Mouse (Mus musculus) left cerebral cortex, adult 9 months (tissue): Measurements from ENCODE around the gene Grb2.
A peak's percentile ranks its signal among the peaks of the same experiment; 100 is the strongest.

Source experiments
- DNase-seq, 2 experiments: peaks; one replicate each; pipeline ENCODE4 v3.0.0; 2022; ENCODE audit warnings: low spot score in 2 of 2

Gene Grb2

GRCm38 (mm10) chr11:115686369-115686768 is 22.0 kb downstream of the Grb2 start:
- DNase-seq, result no peak

DNA sequence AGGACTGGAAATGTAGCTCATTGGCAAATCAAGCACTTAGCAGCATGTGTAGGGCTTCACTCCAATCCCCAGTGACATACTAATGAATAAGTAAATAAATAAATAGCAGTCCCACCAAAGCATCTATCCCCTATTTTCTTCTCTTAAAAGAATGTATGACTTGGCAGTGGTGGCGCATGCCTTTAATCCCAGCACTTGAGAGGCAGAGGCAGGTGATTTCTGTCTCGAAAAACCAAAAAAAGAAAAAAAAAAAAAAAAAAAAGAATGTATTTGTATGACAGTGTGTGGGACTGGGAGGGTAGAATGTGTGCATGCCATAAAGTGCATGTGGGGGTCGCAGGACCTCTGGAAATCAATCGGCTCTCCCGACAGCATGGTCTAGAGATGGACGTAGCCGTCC is 22.4 kb downstream of the Grb2 start:
- no peak for DNase-seq

DNA sequence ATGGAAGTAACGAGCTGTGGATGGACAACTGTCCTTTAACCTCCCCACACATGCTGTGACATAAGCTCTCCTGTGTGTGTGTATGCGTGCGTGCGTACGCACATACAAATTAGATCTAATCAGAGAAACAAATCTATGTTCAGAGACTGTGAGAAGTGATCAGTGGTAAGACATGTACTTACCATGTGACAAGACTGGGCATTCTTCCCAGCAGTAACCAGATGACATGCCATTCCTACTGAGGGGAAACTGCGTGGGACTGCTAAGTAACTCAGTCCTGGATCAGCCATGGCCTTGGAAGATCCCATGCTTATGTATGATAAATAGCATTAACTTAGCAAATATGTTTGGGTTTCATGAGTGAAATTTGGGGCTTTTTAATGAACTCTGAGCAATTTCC is 23.5 kb downstream of the Grb2 start:
- no peak for DNase-seq

DNA sequence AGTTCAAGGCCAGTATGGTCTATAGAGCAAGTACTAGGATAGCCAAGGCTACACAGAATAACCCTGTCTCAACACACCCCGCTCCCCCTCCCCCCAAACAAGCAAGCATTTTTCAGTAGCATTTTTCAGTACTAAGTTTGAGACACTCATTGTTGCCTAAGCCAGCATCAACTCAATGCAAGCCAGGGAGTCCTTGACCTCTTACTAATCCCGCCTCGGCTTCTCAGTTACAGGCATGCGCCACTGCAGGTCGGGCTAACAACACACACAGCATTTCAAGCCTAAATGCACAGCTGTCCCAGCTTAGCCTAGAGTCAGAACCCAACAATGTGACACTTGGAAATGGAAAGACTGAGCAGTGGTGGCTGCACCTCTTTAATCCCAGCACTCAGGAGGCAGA is 25.1 kb downstream of the Grb2 start:
- no peak for DNase-seq

GRCm38 (mm10) chr11:115682411-115682810 is 26.0 kb downstream of the Grb2 start:
- DNase-seq, result no peak

GRCm38 (mm10) chr11:115679554-115680238 is 28.7 kb downstream of the Grb2 start:
- DNase-seq, result no peak

DNA sequence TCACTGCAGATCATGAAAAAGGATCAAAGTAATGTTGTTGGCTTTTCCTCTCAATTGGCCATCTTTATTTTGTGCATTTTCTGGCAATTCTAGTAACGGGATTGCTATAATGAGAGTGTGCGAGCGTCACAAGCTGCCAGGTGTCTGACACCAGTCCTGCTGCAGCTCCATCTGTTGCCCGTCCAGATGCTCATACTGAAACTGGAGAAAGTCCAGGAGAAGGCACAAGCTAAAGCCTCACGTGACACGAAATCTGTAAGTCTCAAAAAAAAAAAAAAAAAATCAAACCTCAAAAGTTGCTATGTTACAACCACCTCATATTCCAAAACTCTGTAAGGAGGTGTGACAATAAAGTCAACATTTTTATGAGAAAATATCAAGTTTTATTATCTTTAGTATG is 29.5 kb downstream of the Grb2 start:
- peak in 1 of 2 experiments; percentile 48 for DNase-seq

GRCm38 (mm10) chr11:115677511-115677910 is 30.9 kb downstream of the Grb2 start:
- DNase-seq, result no peak

- no peak for DNase-seq
Observed at GRCm38 (mm10) chr11:115676738-115677137, 31.7 kb downstream of the Grb2 start.

DNA sequence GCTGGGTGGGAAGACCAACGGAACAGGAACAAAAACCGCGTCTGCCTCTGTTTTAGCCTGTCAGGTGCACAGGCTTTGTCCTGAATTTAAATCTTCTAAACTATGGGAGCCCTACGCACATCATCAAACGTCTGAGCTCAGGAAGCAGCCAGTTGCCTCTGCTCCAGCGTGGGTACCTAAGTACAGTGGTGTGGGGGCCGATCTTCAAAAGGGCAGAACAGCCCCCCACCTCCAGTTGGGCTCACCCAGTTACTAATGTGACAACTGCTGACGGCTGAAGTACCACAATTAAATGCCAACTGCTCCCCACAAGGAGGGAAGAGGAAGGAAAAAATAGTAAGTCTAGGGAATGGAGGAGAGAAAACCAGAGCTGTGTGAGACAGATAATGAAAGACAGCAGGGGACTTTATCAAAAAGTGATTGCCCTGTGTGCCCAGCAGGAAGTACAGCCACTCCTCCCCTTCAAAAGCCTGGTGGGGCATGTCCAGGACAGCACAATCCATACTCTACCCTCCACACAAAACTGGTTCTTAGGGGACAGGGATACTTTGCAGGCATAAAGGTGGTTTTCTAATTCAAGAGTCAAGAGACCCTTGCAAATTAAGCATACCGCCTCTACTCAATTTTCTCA is 34.0 kb downstream of the Grb2 start:
- DNase-seq, result peak; percentile 51 to 66

- DNase-seq, result peak; percentile 51 to 78
Observed at GRCm38 (mm10) chr11:115673471-115674234, 34.7 kb downstream of the Grb2 start.

DNA sequence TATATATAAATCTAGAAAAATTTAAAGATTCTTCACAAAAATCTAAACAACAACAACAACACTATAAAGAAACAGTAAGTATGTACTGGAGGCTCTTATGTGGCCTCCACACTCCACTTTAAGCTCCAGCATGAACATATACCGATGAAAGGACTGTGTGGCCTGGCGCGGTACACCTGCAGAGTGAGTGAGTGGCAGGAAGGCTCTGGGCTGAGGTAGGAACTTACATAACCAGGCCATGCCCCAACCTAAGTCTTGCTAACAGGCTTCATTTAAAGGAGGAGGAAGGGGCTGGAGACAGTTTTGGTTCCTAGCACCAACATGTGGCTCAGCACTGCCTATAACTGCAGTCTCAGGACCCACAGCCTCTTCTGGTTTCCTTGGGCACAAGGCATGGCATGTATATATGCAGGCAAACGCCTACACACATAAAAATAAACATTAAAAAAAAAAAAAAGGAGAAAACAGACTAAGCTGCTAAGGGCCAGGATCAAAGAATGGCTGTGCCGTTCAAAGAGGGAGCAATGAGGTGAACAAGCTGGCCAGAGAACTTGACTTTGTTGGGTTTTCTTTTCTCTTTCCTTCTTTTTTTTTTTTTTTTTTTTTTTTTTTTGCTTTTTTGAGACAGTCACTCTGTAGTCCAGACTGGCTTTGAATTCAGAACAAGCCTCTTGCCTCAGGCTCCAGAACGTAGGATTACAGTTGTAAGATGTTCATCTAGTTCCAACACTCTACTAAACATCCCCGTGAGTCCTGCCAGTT is 36.0 kb downstream of the Grb2 start:
- no peak for DNase-seq

DNA sequence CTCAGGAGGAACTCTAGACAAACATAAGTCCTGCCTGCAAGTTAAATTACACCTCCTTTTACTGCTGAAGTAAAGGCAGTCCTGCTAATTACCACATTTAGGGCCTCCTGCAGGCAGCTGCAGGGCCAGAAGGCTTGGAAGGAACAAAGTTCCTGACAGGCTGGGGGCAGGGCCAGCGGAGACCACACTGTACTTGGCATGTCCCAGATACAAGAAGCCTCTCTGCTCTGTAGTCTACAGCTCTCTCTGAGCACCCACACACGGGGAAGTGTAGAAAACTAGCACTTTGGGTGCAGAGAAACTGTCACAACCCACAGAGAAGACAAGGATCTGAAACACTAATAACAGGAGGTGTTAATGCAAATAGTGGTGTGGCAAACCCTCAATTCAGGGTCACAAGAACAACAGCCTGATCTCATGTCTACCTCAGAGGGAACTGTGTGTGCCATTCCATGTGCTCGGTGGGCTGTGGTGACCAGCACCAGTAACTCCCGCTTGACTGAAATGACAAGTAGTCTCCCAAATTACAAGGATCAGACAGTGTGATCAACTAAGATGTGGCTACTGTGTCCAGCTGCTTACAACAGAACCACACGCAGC is 37.8 kb downstream of the Grb2 start:
- DNase-seq, result peak; percentile 50 to 81

DNA sequence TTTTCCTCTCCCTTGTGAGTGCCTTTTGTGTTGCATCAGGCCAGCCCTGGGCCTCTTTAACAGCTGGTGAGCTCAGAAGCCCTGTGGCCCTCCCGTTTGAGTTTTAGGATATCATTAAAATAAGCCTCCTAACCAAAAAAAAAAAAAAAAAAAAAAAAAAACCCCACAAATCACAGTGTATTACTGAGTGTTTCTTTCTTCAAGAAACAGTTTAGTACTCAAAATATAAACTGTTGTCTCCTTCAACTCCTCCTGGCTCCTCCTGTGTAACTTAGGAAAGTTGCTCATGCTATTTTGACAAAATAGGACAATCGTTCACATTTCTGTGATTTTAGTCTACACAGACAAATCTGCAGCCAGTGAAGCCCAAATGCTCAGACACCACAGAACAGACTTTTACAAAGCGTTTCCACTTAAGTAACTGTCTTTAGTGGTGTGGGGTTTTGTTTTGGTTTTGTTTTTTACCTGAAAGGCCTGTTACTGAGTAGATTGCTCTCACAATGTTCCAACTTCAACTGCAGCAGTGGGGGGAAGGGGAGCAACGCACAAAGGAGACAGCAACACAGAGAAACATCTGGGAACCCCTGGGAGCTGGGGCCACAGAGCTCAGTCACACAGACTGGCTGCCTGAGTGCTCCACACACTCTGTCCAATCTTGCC is 44.6 kb downstream of the Grb2 start:
- DNase-seq, result no peak

DNA sequence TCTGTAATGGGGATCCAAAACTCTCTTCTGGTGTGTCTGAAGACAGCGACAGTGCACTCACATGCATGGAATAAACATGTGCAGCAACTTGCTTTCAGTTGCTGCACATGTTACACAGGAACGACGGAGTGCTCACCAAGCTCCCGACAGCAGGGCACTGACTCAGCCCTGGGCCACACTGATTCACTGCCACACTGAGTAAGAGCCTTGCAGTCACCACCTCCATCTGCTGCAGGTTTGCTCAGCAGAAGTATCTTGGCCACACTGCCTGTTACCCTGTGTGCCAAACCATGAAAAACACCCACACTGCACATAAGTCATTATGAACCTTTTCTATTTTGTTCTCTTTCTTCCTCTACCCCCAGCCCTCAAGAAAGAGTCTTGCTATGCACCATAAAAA is 48.0 kb downstream of the Grb2 start:
- peak in 1 of 2 experiments; percentile 62 for DNase-seq

DNA sequence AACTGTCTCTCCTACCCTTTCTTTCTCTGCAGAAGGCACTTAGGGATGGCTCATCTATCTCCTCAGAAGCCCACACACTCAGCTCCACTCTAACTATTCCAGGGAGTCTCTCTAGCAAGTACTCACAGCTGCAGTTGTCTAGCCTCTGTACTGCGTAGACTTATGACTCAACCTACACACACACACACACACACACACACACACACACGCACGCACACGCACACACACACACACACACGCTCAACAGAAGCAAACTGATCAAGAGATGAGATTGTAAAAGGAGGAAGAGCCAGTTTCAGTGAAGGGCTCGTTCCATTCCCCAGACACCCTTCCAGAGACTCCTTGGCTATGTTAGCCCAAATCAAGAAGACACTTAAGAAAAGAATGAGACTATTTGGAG is 49.9 kb downstream of the Grb2 start:
- peak; percentile 38 to 53 for DNase-seq

DNA sequence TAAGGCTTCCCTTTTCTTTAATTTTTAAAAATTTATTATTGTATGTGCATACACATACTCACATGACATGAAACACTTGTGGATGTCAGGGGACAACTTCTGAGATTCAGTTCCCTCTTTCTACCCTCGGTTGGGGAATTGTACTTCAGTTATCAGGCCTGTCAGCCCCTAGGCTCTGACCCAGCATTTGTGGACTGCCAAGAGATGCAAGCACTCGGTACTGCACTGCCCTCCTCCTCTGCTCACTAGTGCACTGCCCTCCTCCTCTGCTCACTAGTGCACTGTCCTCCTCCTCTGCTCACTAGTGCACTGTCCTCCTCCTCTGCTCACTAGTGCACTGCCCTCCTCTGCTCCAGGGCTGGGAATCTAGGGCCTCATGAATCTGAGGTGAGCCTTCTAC is 54.3 kb downstream of the Grb2 start:
- no peak for DNase-seq

DNA sequence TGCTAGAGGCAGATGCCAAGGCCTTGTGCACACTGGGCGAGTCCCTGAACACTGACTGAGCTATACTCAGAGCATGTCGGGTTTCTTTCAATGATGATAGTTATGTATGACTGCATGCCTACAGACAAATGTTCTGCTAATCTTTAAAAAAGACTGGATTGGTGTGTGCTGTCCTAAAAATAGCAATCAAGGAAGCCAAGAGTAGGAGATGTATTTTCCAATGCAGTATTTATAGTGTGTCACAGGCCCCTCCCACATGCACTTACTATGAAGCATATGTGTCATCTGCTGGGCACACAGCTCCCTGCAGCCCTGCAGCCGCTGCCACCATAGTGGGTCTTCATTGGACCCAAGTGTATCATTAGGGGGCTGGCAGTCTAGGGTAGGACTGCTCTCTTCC is 55.2 kb downstream of the Grb2 start:
- DNase-seq, result peak in 1 of 2 experiments; percentile 53

DNA sequence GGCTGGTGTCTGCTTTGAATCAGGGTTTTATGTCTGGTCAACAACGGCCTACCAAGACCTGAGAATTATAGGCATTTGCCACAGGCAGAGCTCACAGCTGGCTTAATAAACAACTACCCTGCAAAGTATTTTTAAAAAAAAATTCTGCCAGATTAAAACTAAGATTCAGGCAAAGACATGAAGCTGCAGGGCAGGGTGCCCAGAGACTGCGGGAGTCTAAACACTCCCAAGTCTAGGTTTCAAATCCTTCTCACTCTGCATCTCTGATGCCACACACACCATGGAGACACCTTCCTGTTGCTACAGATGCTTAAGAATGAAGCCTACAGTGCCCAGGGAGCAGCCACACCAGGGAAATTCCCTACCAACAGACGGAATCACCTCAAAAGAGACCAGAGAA is 56.7 kb downstream of the Grb2 start:
- DNase-seq, result no peak

GRCm38 (mm10) chr11:115649706-115650105 is 58.7 kb downstream of the Grb2 start:
- DNase-seq, result peak in 1 of 2 experiments; percentile 72

- DNase-seq, result peak in 1 of 2 experiments; percentile 65
Observed at GRCm38 (mm10) chr11:115647459-115647858, 60.9 kb downstream of the Grb2 start.
